Mouse (Mus musculus): Measurements from ENCODE around the gene Tmem106c.

Tmem106c gene

DNA sequence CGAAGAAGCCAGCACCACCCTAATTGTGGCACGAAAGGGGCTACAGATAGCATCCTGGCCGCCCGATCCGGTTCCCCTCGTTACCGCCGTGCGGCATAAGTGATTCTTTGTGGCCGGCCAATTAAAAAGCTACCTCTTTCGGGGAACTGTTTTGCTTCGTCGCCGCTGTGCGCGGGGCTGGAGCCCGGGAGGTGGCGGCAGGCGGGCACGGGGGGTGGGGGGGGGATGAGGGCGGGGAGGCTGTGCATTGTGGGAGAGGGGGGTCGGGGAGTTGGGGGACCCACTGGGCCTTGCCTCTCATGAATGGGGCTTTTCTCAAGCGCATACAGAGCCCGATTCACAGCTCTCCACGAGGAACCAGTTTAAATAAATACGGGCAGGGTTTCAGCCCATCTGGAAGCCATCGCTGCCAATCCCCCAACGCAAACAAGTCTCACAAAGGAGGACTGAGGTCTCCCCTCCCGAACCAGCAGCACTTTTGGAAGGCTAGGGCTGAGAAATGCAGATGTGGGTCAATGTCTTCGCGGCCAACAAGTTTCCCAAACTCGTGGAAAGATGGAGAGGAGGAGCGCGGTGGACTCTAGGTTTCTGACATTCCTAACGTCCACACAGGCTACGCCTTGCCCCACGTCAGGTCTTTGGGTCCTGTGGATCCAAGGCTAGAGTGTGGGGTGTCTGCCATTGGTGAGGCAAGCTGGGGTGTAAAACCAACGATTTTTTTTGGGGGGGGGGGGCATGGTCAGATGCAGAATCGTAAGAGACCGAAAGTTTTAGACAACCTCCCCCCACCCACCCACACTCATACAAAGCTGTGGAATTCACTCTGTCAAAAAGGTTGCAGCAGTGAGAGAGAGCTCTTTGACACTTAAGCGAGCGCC, 38.4 kb downstream of the Tmem106c start:
- DNase-seq, result no peak

DNA sequence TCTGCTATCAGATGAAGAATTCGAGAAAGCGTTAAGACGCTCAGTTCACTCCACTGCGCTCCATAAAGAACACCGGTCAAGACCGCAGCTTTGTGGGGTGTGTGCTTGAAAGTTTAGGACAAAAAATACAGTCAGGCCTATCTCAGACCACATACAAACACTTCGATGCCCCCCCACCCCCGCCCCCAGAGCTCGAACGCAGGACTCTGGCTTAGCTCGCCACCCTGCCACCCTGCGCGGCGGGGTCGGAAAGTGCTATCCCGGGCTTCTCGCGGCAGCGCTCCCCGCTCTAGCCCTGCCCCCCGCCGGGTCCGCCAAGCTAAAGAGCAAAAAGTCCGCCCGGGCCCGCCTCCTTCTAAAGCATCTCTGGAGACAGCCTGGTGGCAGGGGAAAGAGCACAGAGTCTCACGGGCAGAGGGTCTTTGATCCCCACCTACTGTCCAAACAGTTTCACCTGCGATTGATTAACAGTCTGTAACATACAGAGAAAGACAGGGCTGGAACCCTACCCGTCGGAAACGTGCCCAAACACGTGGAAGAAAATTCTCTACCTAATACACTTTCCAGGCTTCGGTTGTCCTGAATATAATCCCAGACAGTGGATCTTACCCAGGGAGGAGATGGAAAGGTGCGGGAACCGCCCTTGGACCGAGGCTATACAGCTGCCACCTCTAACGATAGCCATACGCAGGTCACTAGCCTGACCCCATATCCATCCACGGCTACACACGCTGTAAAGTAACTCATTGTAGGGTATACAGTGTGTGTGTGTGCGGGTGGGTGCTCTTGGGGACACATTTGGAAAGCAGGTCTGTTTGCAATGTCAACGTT, 39.2 kb downstream of the Tmem106c start:
- no peak for DNase-seq

DNA sequence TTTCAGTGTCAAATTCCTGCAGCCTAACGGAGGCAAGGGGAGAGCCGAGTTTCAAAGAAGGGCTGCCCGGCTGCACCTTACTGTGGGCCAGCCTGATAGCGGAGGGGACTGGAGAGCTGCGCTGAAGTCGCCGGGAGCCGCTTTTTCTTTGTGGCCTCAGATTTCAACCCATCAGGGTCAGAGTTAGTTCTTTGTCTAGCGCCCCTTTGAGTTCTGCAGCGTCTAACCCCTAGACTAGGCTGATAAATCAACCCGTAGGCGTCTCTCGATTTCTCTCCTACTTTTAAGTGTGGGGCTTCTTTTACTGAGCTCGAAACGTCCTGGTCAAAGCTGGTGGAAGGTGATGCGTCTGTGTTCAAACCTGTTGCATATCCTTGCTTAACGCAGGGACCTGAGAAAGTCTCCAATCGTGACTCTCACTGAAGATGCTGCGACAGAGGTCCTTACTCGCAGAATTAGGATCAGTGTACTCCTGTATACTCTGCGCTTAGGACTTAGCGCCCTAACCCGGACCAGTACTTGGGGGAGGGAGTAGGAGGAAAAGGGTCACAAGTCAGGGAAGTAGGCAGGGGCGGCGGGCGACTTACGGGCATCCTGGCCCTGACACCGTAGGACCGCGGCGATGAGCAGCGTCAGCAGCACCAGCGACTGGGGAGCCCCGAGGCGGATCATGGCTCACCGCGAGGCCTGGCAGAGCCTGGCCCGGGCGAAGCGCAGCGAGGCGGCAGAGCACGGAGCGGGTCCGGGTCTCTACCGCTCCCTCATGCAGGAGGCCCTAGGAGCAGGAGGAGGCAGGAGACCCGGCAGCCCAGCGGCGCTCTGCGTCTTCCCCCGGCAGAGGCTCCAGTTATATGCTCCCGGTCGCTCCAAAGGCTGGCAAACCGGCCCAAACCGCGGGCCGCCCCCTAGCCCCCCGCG, 40.1 kb downstream of the Tmem106c start, which contains the start of gene Col2a1:
TSS of gene Col2a1 (minus strand) at position 874 of the 918 bp plus-strand sequence.
- DNase-seq, result peak in 1 of 2 experiments; percentile 25

DNA sequence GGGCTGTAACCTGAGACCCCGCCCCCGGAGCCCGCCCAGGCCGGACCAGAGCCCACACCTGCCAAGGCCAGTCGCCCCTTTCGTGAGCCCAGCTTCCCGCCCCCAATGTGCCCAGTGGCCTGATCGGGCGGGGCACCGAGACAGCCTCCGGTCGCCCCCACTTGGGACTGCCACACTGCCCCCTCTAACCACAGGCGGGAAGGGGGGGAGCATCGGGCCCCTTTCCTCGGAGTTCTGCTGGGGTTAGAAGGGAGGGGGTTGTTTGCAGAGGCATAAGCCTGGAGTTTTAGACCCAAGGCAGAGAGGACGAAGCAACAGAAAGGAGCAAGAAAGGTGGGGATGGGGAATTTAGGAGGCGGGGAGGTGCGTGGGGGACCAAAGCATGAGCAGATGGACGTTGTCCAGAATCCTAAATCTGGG, 40.8 kb downstream of the Tmem106c start:
- no peak for DNase-seq

DNA sequence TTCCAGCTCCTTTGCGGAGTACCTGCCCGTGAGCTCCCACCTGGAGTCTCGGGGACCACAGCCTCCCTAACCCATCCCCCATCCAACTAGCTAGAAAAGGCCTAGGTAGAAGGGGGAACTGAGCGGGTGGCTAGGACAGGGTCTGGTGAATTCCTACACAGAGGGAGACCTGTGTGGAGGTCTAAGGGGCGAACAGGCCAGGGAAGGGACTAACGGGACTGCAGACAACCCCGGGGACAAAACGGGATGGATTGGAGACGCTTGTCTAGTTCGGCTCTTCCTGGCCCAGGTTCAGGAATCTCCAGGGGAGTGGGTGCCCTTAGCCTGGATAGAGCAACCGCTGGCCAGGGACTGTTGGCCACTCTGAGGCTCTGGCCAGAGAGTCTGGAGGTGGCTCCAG, 41.2 kb downstream of the Tmem106c start:
- no peak for DNase-seq

DNA sequence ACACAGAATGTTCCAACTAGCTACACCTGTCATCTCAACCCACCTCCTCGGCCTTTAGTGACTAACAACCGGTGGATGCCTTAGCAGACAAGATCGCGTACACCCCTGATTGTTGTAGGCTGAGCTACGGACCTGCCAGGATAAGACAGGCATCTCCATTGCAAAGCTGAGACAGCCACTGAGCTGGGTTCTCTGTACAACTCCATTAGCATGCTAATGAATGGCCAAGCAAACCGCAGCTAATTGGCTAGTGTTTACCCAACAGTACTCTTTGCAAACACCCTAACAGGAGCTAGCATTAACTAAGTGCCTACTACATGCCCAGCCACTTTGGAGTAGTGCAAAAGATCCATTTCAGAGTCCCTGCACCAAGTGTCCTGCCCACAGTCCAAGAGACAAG, 48.8 kb downstream of the Tmem106c start:
- no peak for DNase-seq

DNA sequence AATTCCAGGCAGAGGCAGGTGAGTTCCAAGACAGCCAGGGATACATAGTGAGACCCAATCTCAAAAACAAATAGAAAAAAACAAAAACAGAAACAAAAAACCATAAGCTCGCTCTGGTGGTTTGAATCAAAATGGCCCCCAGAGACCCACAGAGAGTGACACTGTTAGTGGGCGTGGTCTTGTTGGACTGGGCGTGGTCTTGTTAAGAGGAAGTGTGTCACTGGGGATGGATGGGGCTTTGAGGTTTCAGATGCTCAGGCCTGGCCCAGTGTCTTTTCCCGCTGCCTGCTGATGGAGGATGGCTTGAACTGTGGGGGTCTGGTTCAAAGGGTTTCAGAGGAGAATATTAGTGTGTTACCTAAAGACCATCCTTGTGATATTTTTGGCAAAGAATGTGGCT, 53.9 kb downstream of the Tmem106c start:
- DNase-seq, result no peak

DNA sequence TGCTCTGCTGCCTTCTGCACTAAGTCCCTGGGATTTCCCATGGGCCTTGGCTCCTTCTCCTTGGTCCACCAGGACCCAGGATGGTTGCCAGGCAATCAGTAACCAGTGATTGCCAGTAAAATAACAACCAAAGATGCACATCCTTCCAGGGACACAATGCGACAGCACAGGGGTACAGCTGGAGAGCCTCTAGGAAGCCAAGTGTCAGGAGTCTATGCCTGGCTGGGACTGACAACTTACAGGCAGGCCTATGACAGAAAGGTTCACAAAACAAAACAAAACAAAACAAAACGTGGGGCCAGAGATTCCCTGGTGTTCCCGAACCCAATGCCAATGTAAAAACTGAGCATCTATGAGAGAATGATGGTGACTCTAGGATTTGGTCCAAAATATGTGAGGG, 55.0 kb downstream of the Tmem106c start:
- no peak for DNase-seq
